Mouse (Mus musculus): ENCODE data around the gene Sympk. TPM values are rescaled to one million over a fixed set of nuclear protein-coding genes. Genes with fewer than 3 reads are reported as not detected.

The Sympk gene
- total and polyA plus RNA-seq, 3 experiments, result 122 to 226 TPM; not detected in 1

DNA sequence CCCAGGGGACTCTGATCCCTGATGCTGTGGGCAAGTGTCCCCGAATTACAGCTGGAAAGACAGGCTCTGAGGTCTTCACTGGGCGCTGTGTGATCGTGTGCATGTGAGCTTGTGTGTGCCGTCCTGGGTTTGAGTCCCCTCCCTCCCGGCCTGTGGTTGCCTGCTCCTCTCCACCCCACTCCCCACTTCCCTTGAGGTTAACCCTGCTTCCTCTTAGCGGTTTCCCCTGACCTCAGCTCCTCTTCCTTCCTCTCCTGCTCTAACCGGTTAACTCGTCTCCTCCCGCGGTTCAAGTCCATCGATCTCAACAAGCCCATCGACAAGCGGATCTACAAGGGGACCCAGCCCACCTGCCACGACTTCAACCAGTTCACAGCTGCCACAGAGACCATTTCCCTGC, 53.6 kb downstream of the Sympk start:
- Histone ChIP-seq H3K27ac (ENCODE audit: control insufficient read depth, low read depth, low read length) (peak overlapping the region; percentile 17; the same call in 1 of the 2 replicates), H3K9ac (ENCODE audit: control insufficient read depth, low read depth, low read length, poor library complexity, severe bottlenecking) (peak overlapping the region; percentile 11; the same call in 1 of the 2 replicates)

DNA sequence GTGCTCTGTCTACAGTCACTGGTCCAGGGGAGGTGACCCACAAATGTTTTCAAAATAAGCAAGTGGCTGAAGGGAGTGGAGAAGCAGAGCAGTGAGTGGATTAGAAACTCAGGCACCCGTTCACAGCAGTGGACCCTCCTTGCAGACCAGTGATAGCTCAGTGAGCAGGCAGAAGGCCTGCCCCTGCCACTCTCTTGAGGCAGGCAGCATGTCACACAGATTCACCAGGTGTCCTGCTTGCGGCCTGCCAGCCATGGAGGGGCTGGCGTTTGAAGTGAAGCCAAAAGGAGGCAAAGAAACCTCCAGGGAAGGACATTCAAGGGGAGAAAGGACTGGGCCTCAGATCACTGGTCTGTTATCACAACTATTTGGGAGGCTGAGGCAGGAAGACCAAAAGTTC, 54.6 kb downstream of the Sympk start:
- Histone ChIP-seq H3K4me3 (ENCODE audit: control insufficient read depth in 1 of 2, insufficient read depth in 1 of 2, low read depth in 2 of 2, low read length in 2 of 2) (no peak overlapping the region), H3K9ac (ENCODE audit: control insufficient read depth, low read depth, low read length, poor library complexity, severe bottlenecking) (no peak overlapping the region), H3K79me2 (ENCODE audit: control insufficient read depth, insufficient read depth, low read length, poor library complexity) (peaks cover 9% of the 10 kb centered on the region), H3K9me3 (replicated peaks; ENCODE audit: insufficient read depth, low read length) (no peaks in the 10 kb centered on the region), H3K27me3 (ENCODE audit: control insufficient read depth in 1 of 2, insufficient read depth in 2 of 2, low read length in 2 of 2) (no peaks in the 10 kb centered on the region), H3K4me1 (ENCODE audit: control insufficient read depth in 1 of 2, insufficient read depth in 2 of 2, low read length in 2 of 2) (peaks cover 4 to 20% of the 10 kb centered on the region in 2 experiments), H3K36me3 (ENCODE audit: control insufficient read depth in 1 of 2, insufficient read depth in 2 of 2, low read length in 2 of 2) (peaks cover 0 to 11% of the 10 kb centered on the region in 2 experiments; a peak in 2 of 4 replicates), H3K27ac (ENCODE audit: control insufficient read depth, low read depth, low read length) (no peak overlapping the region)
- no peak for DNase-seq (ENCODE audit: low read depth, low spot score)
- TF ChIP-seq SMC3 (IDR thresholded peaks at IDR 0.05; ENCODE audit: low read depth, low read length), result no peak
- no peak for TF ChIP-seq JUND (IDR thresholded peaks at IDR 0.05; ENCODE audit: low read depth, low read length)
- no peak for TF ChIP-seq E2F4 (IDR thresholded peaks at IDR 0.05; ENCODE audit: borderline replicate concordance, low read depth, low read length)
- TF ChIP-seq ZKSCAN1 (IDR thresholded peaks at IDR 0.05; ENCODE audit: low read depth, low read length), result no peak
- TF ChIP-seq RCOR1 (IDR thresholded peaks at IDR 0.05; ENCODE audit: low read depth, low read length), result no peak
- TF ChIP-seq BHLHE40 (IDR thresholded peaks at IDR 0.05; ENCODE audit: borderline replicate concordance, low read depth, low read length), result no peak

More for the DNA sequence above, 53.6 kb downstream of the Sympk start:
- peaks cover 9% of the 10 kb centered on the region for H3K79me2 ChIP-seq (ENCODE audit: control insufficient read depth, insufficient read depth, low read length, poor library complexity)
- peak overlapping the region; percentile 28 to 70 for H3K4me3 ChIP-seq (ENCODE audit: control insufficient read depth in 1 of 2, insufficient read depth in 1 of 2, low read depth in 2 of 2, low read length in 2 of 2)
- no peak for TF ChIP-seq CTCF (IDR thresholded peaks at IDR 0.05 in 2 of 3, conservative IDR thresholded peaks at IDR 0.05 in 1 of 3; ENCODE audit: control insufficient read depth in 1 of 3, insufficient read depth in 1 of 3, low read depth in 2 of 3, low read length in 3 of 3, poor library complexity in 1 of 3, severe bottlenecking in 1 of 3)
- peak; percentile 95 for TF ChIP-seq RCOR1 (IDR thresholded peaks at IDR 0.05; ENCODE audit: low read depth, low read length)
- no peak for TF ChIP-seq UBTF (IDR thresholded peaks at IDR 0.05; ENCODE audit: borderline replicate concordance, insufficient read depth, low read depth, low read length)
- TF ChIP-seq ELF1 (IDR thresholded peaks at IDR 0.05; ENCODE audit: low read depth, low read length), result no peak
- 0 out of 2 replicates have a peak, but pooled peaks have one; percentile 19 for TF ChIP-seq KAT2A (conservative IDR thresholded peaks at IDR 0.05; ENCODE audit: low read depth, low read length)
- no peak for TF ChIP-seq JUND (IDR thresholded peaks at IDR 0.05; ENCODE audit: low read depth, low read length)
- no peak for TF ChIP-seq HCFC1 (IDR thresholded peaks at IDR 0.05; ENCODE audit: low read depth, low read length)
- peak; percentile 77 to 85 for TF ChIP-seq EP300 (IDR thresholded peaks at IDR 0.05; ENCODE audit: low read depth in 1 of 2, low read length in 2 of 2)
- no peak for TF ChIP-seq ZNF384 (IDR thresholded peaks at IDR 0.05; ENCODE audit: low read depth, low read length)
- no peak for TF ChIP-seq USF1 (IDR thresholded peaks at IDR 0.05; ENCODE audit: low read depth, low read length)
- no peak for TF ChIP-seq CHD2 (IDR thresholded peaks at IDR 0.05; ENCODE audit: low read length)
- peak; percentile 60 for TF ChIP-seq TCF12 (IDR thresholded peaks at IDR 0.05; ENCODE audit: low read depth, low read length)
- no peak for TF ChIP-seq USF2 (IDR thresholded peaks at IDR 0.05; ENCODE audit: borderline replicate concordance in 1 of 2, insufficient read depth in 1 of 2, low read depth in 1 of 2, low read length in 2 of 2)
- TF ChIP-seq SMC3 (IDR thresholded peaks at IDR 0.05; ENCODE audit: low read depth, low read length), result no peak
- peak; percentile 86 for TF ChIP-seq ETS1 (IDR thresholded peaks at IDR 0.05; ENCODE audit: low read depth, low read length)
- TF ChIP-seq MAFK (IDR thresholded peaks at IDR 0.05; ENCODE audit: borderline replicate concordance, low read depth, low read length), result peak; percentile 94
- no peak for TF ChIP-seq ZMIZ1 (IDR thresholded peaks at IDR 0.05; ENCODE audit: low read depth, low read length)
- TF ChIP-seq E2F4 (IDR thresholded peaks at IDR 0.05; ENCODE audit: borderline replicate concordance, low read depth, low read length), result no peak
- TF ChIP-seq GABPA (IDR thresholded peaks at IDR 0.05; ENCODE audit: low read depth, low read length), result no peak
- TF ChIP-seq MAZ (IDR thresholded peaks at IDR 0.05; ENCODE audit: low read depth, low read length), result peak; percentile 95
- TF ChIP-seq MAX (IDR thresholded peaks at IDR 0.05; ENCODE audit: low read length), result no peak
- no peak for TF ChIP-seq TAL1 (IDR thresholded peaks at IDR 0.05; ENCODE audit: low read length)
- TF ChIP-seq NELFE (IDR thresholded peaks at IDR 0.05; ENCODE audit: low read depth, low read length), result 0 out of 2 replicates have a peak, but pooled peaks have one; percentile 19
- no peak for TF ChIP-seq ZKSCAN1 (IDR thresholded peaks at IDR 0.05; ENCODE audit: low read depth, low read length)
- TF ChIP-seq GATA1 (IDR thresholded peaks at IDR 0.05; ENCODE audit: low read depth, low read length), result no peak
- TF ChIP-seq POLR2AphosphoS2 (IDR thresholded peaks at IDR 0.05; ENCODE audit: low read length), result no peak
- TF ChIP-seq NRF1 (IDR thresholded peaks at IDR 0.05; ENCODE audit: insufficient read depth, low read depth, low read length, poor library complexity, severe bottlenecking), result no peak
- peak; percentile 41; the same call in 1 of the 2 replicates for TF ChIP-seq MXI1 (IDR thresholded peaks at IDR 0.05; ENCODE audit: low read depth, low read length)
- TF ChIP-seq MEF2A (IDR thresholded peaks at IDR 0.05; ENCODE audit: extremely low read depth, insufficient replicate concordance, low read depth, low read length, poor library complexity, severe bottlenecking), result no peak
- TF ChIP-seq BHLHE40 (IDR thresholded peaks at IDR 0.05; ENCODE audit: borderline replicate concordance, low read depth, low read length), result peak; percentile 88
- TF ChIP-seq POLR2AphosphoS5 (IDR thresholded peaks at IDR 0.05; ENCODE audit: borderline replicate concordance, low read depth, low read length), result no peak
- 0 out of 2 replicates have a peak, but pooled peaks have one; percentile 25 for TF ChIP-seq TBP (IDR thresholded peaks at IDR 0.05; ENCODE audit: low read depth, low read length)
- TF ChIP-seq SIN3A (IDR thresholded peaks at IDR 0.05; ENCODE audit: low read length), result peak; percentile 71
- TF ChIP-seq CHD1 (IDR thresholded peaks at IDR 0.05; ENCODE audit: low read depth, low read length), result no peak
- TF ChIP-seq MYB (IDR thresholded peaks at IDR 0.05; ENCODE audit: low read depth, low read length), result no peak
- TF ChIP-seq MYC (IDR thresholded peaks at IDR 0.05; ENCODE audit: low read depth, low read length), result 0 out of 2 replicates have a peak, but pooled peaks have one; percentile 49
- TF ChIP-seq POLR2A (IDR thresholded peaks at IDR 0.05; ENCODE audit: control insufficient read depth in 1 of 2, insufficient read depth in 1 of 2, low read depth in 1 of 2, low read length in 2 of 2, poor library complexity in 1 of 2), result peak in 1 of 2 experiments; percentile 36; a peak in 1 of 4 replicates
- DNase-seq (ENCODE audit: low read depth, low spot score), result peak; percentile 91
- no peaks in the 10 kb centered on the region for H3K27me3 ChIP-seq (ENCODE audit: control insufficient read depth in 1 of 2, insufficient read depth in 2 of 2, low read length in 2 of 2)
- peaks cover 0 to 11% of the 10 kb centered on the region in 2 experiments; a peak in 2 of 4 replicates for H3K36me3 ChIP-seq (ENCODE audit: control insufficient read depth in 1 of 2, insufficient read depth in 2 of 2, low read length in 2 of 2)
- no peaks in the 10 kb centered on the region for H3K9me3 ChIP-seq (replicated peaks; ENCODE audit: insufficient read depth, low read length)
- peaks cover 4 to 20% of the 10 kb centered on the region in 2 experiments for H3K4me1 ChIP-seq (ENCODE audit: control insufficient read depth in 1 of 2, insufficient read depth in 2 of 2, low read length in 2 of 2)

Data from MEL (cell line).